Mouse (Mus musculus) ES-Bruce4 (cell line): ENCODE data around the gene Ramp1. TPM values are rescaled to one million over a fixed set of nuclear protein-coding genes. Genes with fewer than 3 reads are reported as not detected.

ENCODE experiments used
- H3K27ac ChIP-seq: 2 replicates; pipeline ENCODE4 v1.5.1; 2012; ENCODE audit warnings: low read length, inconsistent platforms; ENCODE audit not compliant: insufficient read depth
- H3K27me3 ChIP-seq: 2 replicates; pipeline ENCODE4 v1.6.1; 2012; ENCODE audit warnings: mild to moderate bottlenecking, low read length, inconsistent platforms; ENCODE audit not compliant: control insufficient read depth, poor library complexity, insufficient read depth, severe bottlenecking
- H3K36me3 ChIP-seq: 2 replicates; pipeline ENCODE4 v1.6.1; 2012; ENCODE audit warnings: inconsistent platforms, mild to moderate bottlenecking, low read length, moderate library complexity; ENCODE audit not compliant: control insufficient read depth, poor library complexity, insufficient read depth, severe bottlenecking
- H3K4me1 ChIP-seq: one replicate; pipeline ENCODE4 v1.8.1; 2011; ENCODE audit warnings: low read length; ENCODE audit not compliant: control insufficient read depth, insufficient read depth
- H3K4me3 ChIP-seq: 2 replicates; pipeline ENCODE4 v1.5.1; 2011; ENCODE audit warnings: low read depth, mild to moderate bottlenecking, low read length
- H3K9ac ChIP-seq: 2 replicates; pipeline ENCODE4 v1.6.1; 2012; ENCODE audit warnings: low read depth, mild to moderate bottlenecking, inconsistent platforms; ENCODE audit not compliant: poor library complexity, severe bottlenecking
- H3K9me3 ChIP-seq: replicated peaks from 2 replicates; pipeline ENCODE4 v1.6.1; 2012; ENCODE audit warnings: mild to moderate bottlenecking, low read length, inconsistent platforms; ENCODE audit not compliant: control insufficient read depth, poor library complexity, insufficient read depth, severe bottlenecking
- CTCF ChIP-seq: IDR thresholded peaks from one replicate; pipeline ENCODE4 v1.8.1; 2011; ENCODE audit warnings: low read depth, low read length
- EP300 ChIP-seq: IDR thresholded peaks from 2 replicates; pipeline ENCODE4 v1.6.1; 2011; ENCODE audit warnings: low read depth, low read length; ENCODE audit not compliant: insufficient read depth
- POLR2A ChIP-seq: IDR thresholded peaks from one replicate; pipeline ENCODE4 v1.8.1; 2011; ENCODE audit warnings: low read length; ENCODE audit not compliant: insufficient read depth
- polyA plus RNA-seq: library from polyadenylated mRNA; stranded (reverse); fragments of >200 nt; gene quantifications from 2 replicates; pipeline ENCODE4 v1.2.4, GENCODE M21; 2011; ENCODE audit warnings: low read depth; ENCODE audit not compliant: missing spikeins, insufficient read depth, insufficient read length

Ramp1 gene
- polyA plus RNA-seq, 1 experiment = 0.69 TPM

DNA sequence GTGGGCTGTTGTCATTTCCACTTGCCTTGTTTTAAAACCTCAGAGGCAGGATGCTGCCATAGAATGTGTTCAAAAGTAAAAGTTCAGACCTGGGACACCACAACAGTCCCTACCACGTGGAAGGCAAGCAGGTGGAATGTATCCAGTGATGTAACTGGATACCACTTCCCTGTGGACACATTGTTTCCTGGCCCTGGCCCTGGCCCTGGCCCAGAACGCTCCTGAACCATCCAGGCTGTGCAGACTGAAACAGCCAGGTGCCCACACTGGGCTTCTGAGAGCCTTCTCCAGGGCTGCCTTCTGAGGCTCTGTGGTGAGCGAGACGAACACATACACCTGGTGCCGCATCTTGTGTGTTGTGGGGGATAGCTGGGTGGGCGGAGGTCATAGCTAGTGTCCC lies 26.0 kb downstream of the Ramp1 start:
- Histone ChIP-seq H3K9ac (no peak overlapping the region), H3K27me3 (no peaks in the 10 kb centered on the region), H3K4me3 (no peak overlapping the region), H3K36me3 (no peaks in the 10 kb centered on the region), H3K27ac (no peak overlapping the region), H3K9me3 (no peaks in the 10 kb centered on the region), H3K4me1 (no peaks in the 10 kb centered on the region)
- TF ChIP-seq POLR2A (no peak), EP300 (no peak), CTCF (no peak)

GRCm38 (mm10) chr1:91206336-91206735 lies 26.7 kb downstream of the Ramp1 start:
- H3K4me3 ChIP-seq = no peak overlapping the region
- H3K27me3 ChIP-seq = no peaks in the 10 kb centered on the region
- TF ChIP-seq POLR2A (no peak), EP300 (no peak), CTCF (no peak)
- H3K27ac ChIP-seq = no peak overlapping the region
- no peaks in the 10 kb centered on the region for H3K36me3 ChIP-seq
- no peaks in the 10 kb centered on the region for H3K9me3 ChIP-seq
- no peaks in the 10 kb centered on the region for H3K4me1 ChIP-seq
- H3K9ac ChIP-seq = no peak overlapping the region

GRCm38 (mm10) chr1:91206873-91207272 lies 27.3 kb downstream of the Ramp1 start:
- no peak overlapping the region for H3K4me3 ChIP-seq
- no peaks in the 10 kb centered on the region for H3K9me3 ChIP-seq
- no peaks in the 10 kb centered on the region for H3K36me3 ChIP-seq
- H3K4me1 ChIP-seq = no peaks in the 10 kb centered on the region
- no peaks in the 10 kb centered on the region for H3K27me3 ChIP-seq
- no peak overlapping the region for H3K9ac ChIP-seq
- H3K27ac ChIP-seq = no peak overlapping the region
- TF ChIP-seq POLR2A = no peak
- TF ChIP-seq EP300 = no peak
- TF ChIP-seq CTCF = no peak

- H3K4me1 ChIP-seq = no peaks in the 10 kb centered on the region
- H3K27me3 ChIP-seq = no peaks in the 10 kb centered on the region
- H3K9ac ChIP-seq = no peak overlapping the region
- no peak overlapping the region for H3K4me3 ChIP-seq
- TF ChIP-seq POLR2A (no peak), CTCF (no peak), EP300 (no peak)
- no peaks in the 10 kb centered on the region for H3K36me3 ChIP-seq
- no peak overlapping the region for H3K27ac ChIP-seq
- H3K9me3 ChIP-seq = no peaks in the 10 kb centered on the region
Measured at GRCm38 (mm10) chr1:91207334-91208074, 27.9 kb downstream of the Ramp1 start.

DNA sequence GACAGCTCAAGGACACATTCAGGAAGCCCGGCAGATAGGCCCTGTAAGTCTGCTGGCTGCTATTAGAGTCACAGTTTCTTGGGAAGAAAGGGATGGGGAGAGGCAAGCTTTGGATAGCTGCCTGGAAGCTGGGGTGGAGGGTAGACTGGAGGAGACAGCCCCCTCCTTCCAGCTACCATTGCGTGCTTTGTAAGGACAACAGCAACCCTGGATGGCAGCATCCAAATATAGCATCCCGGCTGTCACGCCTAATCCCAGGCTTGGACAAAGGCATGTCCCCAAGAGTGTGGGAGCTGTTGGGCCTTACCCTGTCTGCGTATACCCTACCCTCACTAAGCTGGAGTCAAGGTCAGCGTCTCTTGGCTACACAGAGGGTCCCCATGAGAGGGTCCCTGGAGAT lies 29.7 kb downstream of the Ramp1 start:
- H3K9ac ChIP-seq = no peak overlapping the region
- H3K27me3 ChIP-seq = no peaks in the 10 kb centered on the region
- H3K36me3 ChIP-seq = no peaks in the 10 kb centered on the region
- H3K4me3 ChIP-seq = no peak overlapping the region
- no peaks in the 10 kb centered on the region for H3K9me3 ChIP-seq
- no peak overlapping the region for H3K27ac ChIP-seq
- TF ChIP-seq EP300 (no peak), CTCF (no peak), POLR2A (no peak)
- no peaks in the 10 kb centered on the region for H3K4me1 ChIP-seq

DNA sequence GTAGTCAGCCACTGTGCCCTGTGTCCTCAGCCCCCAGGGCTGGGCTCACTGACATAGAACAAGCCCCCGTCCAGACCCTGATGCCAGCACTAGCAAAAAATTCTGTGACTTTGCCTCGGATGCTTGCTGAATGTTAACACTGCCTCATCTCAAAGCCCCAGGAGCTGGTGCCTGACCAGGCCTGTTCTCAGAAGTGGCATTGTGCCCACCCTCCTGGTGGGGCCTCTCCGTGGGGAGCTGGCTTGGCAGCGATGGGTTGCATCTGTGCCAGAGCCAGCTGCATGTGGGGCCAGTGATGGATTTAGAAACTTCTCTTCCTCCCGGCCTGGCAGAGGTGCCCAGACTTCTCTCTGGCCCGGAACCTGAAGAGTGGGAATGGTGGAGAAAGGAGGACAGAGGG lies 30.2 kb downstream of the Ramp1 start:
- Histone ChIP-seq H3K27me3 (no peaks in the 10 kb centered on the region), H3K9ac (no peak overlapping the region), H3K27ac (no peak overlapping the region), H3K4me1 (no peaks in the 10 kb centered on the region), H3K9me3 (no peaks in the 10 kb centered on the region), H3K36me3 (no peaks in the 10 kb centered on the region), H3K4me3 (no peak overlapping the region)
- TF ChIP-seq CTCF (no peak), EP300 (no peak), POLR2A (no peak)
